Mouse (Mus musculus): ENCODE results near the gene Mitf. TPM values are rescaled to one million over a fixed set of nuclear protein-coding genes. Genes with fewer than 3 reads are reported as not detected.

The Mitf gene
- polyA plus RNA-seq, 1 experiment from 2014 or later = 1.5 TPM

GRCm38 (mm10) chr6:97964750-97965149 lies 157.9 kb downstream of the Mitf start:
- WGBS = 68% methylated on average over 3 of the region's 3 CpGs
- no peak for DNase-seq (ENCODE audit: low spot score)
- H3K4me3 ChIP-seq (ENCODE audit: low read depth, low read length) = no peak overlapping the region

DNA sequence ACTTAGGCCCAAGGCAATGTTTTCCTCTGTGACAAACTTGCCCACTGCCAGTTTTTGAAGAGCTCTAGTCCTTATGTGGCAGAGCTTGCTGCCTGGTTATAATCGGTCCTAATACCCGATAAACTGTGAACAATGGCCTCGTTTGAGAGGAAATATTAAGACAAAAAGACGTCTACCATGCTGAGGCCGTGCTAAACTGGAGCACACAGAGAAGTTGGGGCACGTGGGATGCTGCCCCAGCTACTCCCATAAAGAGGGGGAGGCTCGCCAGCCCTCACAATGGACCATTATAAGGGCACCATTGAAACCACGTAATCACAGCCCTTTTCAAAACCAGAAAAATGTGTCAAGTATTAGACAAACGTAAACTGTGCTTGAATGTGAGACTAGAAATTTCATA lies 174.8 kb downstream of the Mitf start:
- no peaks in the 10 kb centered on the region for H3K4me1 ChIP-seq (replicated peaks; ENCODE audit: control insufficient read depth, insufficient read depth)
- ATAC-seq (ENCODE audit: low FRiP score, low TSS enrichment) (no peak), DNase-seq (ENCODE audit: low spot score) (no peak)
- no peak overlapping the region for H3K27ac ChIP-seq (replicated peaks)
- WGBS = 70% methylated on average over 9 of the region's 9 CpGs
- no peak overlapping the region for H3K9ac ChIP-seq (ENCODE audit: low read length)
- no peak overlapping the region for H3K4me3 ChIP-seq (ENCODE audit: low read depth, low read length)
- no peak overlapping the region for H3K4me2 ChIP-seq (replicated peaks; ENCODE audit: low read depth)
- TF ChIP-seq EP300 (optimal IDR thresholded peaks at IDR 0.05) (no peak), CTCF (IDR thresholded peaks at IDR 0.05; ENCODE audit: low read depth) (no peak)
- H3K9me3 ChIP-seq (ENCODE audit: control insufficient read depth, low read length) = no peaks in the 10 kb centered on the region
- no peaks in the 10 kb centered on the region for H3K36me3 ChIP-seq (ENCODE audit: control insufficient read depth, insufficient read depth, low read length)
- no peaks in the 10 kb centered on the region for H3K27me3 ChIP-seq (ENCODE audit: control insufficient read depth, insufficient read depth, low read length)

More at GRCm38 (mm10) chr6:97964750-97965149, 157.9 kb downstream of the Mitf start:
- Histone ChIP-seq H3K27ac (replicated peaks) (no peak overlapping the region), H3K4me1 (replicated peaks; ENCODE audit: control insufficient read depth, insufficient read depth) (no peaks in the 10 kb centered on the region), H3K9ac (ENCODE audit: low read length) (no peak overlapping the region), H3K27me3 (ENCODE audit: control insufficient read depth, insufficient read depth, low read length) (no peaks in the 10 kb centered on the region), H3K36me3 (ENCODE audit: control insufficient read depth, insufficient read depth, low read length) (no peaks in the 10 kb centered on the region), H3K9me3 (ENCODE audit: control insufficient read depth, low read length) (no peaks in the 10 kb centered on the region), H3K4me2 (replicated peaks; ENCODE audit: low read depth) (no peak overlapping the region)
- TF ChIP-seq EP300 (optimal IDR thresholded peaks at IDR 0.05) (no peak), CTCF (IDR thresholded peaks at IDR 0.05; ENCODE audit: low read depth) (no peak)
- ATAC-seq (ENCODE audit: low FRiP score, low TSS enrichment) = no peak

- H3K4me3 ChIP-seq (ENCODE audit: low read depth, low read length) = no peak overlapping the region
- H3K9me3 ChIP-seq (ENCODE audit: control insufficient read depth, low read length) = no peaks in the 10 kb centered on the region
- TF ChIP-seq EP300 (optimal IDR thresholded peaks at IDR 0.05) = no peak
- TF ChIP-seq CTCF (IDR thresholded peaks at IDR 0.05; ENCODE audit: low read depth) = no peak
- H3K9ac ChIP-seq (ENCODE audit: low read length) = no peak overlapping the region
- H3K27me3 ChIP-seq (ENCODE audit: control insufficient read depth, insufficient read depth, low read length) = no peaks in the 10 kb centered on the region
- no peak overlapping the region for H3K27ac ChIP-seq (replicated peaks)
- H3K36me3 ChIP-seq (ENCODE audit: control insufficient read depth, insufficient read depth, low read length) = no peaks in the 10 kb centered on the region
- DNase-seq (ENCODE audit: low spot score) (no peak), ATAC-seq (ENCODE audit: low FRiP score, low TSS enrichment) (no peak)
- WGBS = 64% methylated on average over 9 of the region's 9 CpGs
- no peaks in the 10 kb centered on the region for H3K4me1 ChIP-seq (replicated peaks; ENCODE audit: control insufficient read depth, insufficient read depth)
- H3K4me2 ChIP-seq (replicated peaks; ENCODE audit: low read depth) = no peak overlapping the region
These were observed 178.8 kb downstream of the Mitf start for GRCm38 (mm10) chr6:97985658-97986057.

DNA sequence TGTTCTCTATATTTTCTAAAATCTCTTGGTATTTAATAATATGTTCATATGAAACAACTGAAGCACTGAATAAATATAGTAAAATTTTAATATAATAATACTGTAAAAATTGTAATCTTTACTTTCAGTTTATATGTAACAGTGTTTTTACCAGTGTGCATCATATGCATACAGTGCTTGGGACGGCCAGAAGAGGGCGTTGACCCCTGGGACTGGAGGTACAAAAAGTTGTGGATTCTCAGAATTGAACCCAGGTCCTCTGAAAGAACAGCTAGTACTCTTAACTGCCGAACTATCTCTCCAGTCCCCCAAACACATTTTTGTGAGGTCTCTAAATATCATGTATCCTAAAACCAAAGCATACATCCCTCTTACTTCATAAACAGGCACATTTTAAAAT lies 179.6 kb downstream of the Mitf start:
- H3K27ac ChIP-seq (replicated peaks) = no peak overlapping the region
- no peak overlapping the region for H3K4me2 ChIP-seq (replicated peaks; ENCODE audit: low read depth)
- H3K4me3 ChIP-seq (ENCODE audit: low read depth, low read length) = no peak overlapping the region
- H3K9ac ChIP-seq (ENCODE audit: low read length) = no peak overlapping the region
- no peaks in the 10 kb centered on the region for H3K4me1 ChIP-seq (replicated peaks; ENCODE audit: control insufficient read depth, insufficient read depth)
- no peaks in the 10 kb centered on the region for H3K27me3 ChIP-seq (ENCODE audit: control insufficient read depth, insufficient read depth, low read length)
- WGBS = 73% methylated on average over 3 of the region's 3 CpGs
- H3K36me3 ChIP-seq (ENCODE audit: control insufficient read depth, insufficient read depth, low read length) = no peaks in the 10 kb centered on the region
- ATAC-seq (ENCODE audit: low FRiP score, low TSS enrichment) = no peak
- H3K9me3 ChIP-seq (ENCODE audit: control insufficient read depth, low read length) = no peaks in the 10 kb centered on the region
- no peak for DNase-seq (ENCODE audit: low spot score)
- peak; percentile 25 for TF ChIP-seq CTCF (IDR thresholded peaks at IDR 0.05; ENCODE audit: low read depth)
- TF ChIP-seq EP300 (optimal IDR thresholded peaks at IDR 0.05) = no peak

- H3K4me2 ChIP-seq (replicated peaks; ENCODE audit: low read depth) = no peak overlapping the region
- DNase-seq (ENCODE audit: low spot score) (no peak), ATAC-seq (ENCODE audit: low FRiP score, low TSS enrichment) (no peak)
- H3K27me3 ChIP-seq (ENCODE audit: control insufficient read depth, insufficient read depth, low read length) = no peaks in the 10 kb centered on the region
- no peak overlapping the region for H3K4me3 ChIP-seq (ENCODE audit: low read depth, low read length)
- no peak overlapping the region for H3K27ac ChIP-seq (replicated peaks)
- no peaks in the 10 kb centered on the region for H3K36me3 ChIP-seq (ENCODE audit: control insufficient read depth, insufficient read depth, low read length)
- no peak overlapping the region for H3K9ac ChIP-seq (ENCODE audit: low read length)
- TF ChIP-seq EP300 (optimal IDR thresholded peaks at IDR 0.05) (no peak), CTCF (IDR thresholded peaks at IDR 0.05; ENCODE audit: low read depth) (no peak)
- no peaks in the 10 kb centered on the region for H3K9me3 ChIP-seq (ENCODE audit: control insufficient read depth, low read length)
- no peaks in the 10 kb centered on the region for H3K4me1 ChIP-seq (replicated peaks; ENCODE audit: control insufficient read depth, insufficient read depth)
- 90% methylated on average over 12 of the region's 12 CpGs for WGBS
These were observed 186.7 kb downstream of the Mitf start for GRCm38 (mm10) chr6:97993507-97993906.

DNA sequence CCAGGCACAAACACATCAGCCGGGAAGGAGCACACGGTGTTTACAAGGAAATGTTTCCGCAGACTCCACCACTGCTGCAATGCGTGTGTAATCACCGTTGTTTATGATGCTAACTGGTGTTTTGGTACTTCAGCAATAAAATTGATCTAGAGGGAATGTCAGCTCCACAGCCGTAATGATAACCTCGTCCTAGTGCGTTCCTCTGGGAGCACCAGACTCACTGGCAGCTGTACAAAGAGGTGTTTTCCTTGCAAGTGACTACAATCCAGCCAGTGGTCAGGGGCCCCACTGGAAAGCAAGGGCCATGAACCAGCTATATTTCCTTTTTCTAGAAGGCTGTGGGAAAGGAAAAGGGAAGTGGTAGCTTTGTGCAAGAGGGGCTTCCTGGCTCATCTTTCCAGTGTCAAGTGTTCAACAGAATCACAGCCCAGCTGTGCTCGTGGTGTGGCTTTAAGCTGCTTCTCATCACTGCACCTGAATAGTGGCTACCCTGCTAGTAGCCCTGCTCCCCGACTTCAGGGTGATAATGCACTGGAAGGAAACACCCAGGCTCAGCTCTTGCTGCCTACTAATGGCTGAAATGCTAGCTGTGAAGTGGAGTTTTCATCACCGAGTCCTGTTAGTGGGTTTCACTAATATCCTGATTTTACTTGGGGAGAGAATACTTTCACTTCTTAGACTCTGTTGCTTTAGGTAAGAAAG lies 188.9 kb downstream of the Mitf start:
- Histone ChIP-seq H3K27ac (replicated peaks) (no peak overlapping the region), H3K27me3 (ENCODE audit: control insufficient read depth, insufficient read depth, low read length) (no peaks in the 10 kb centered on the region), H3K4me3 (ENCODE audit: low read depth, low read length) (no peak overlapping the region), H3K9me3 (ENCODE audit: control insufficient read depth, low read length) (no peaks in the 10 kb centered on the region), H3K36me3 (ENCODE audit: control insufficient read depth, insufficient read depth, low read length) (no peaks in the 10 kb centered on the region), H3K9ac (ENCODE audit: low read length) (no peak overlapping the region), H3K4me2 (replicated peaks; ENCODE audit: low read depth) (no peak overlapping the region), H3K4me1 (replicated peaks; ENCODE audit: control insufficient read depth, insufficient read depth) (no peaks in the 10 kb centered on the region)
- TF ChIP-seq CTCF (IDR thresholded peaks at IDR 0.05; ENCODE audit: low read depth) (no peak), EP300 (optimal IDR thresholded peaks at IDR 0.05) (no peak)
- ATAC-seq (ENCODE audit: low FRiP score, low TSS enrichment) (no peak), DNase-seq (ENCODE audit: low spot score) (no peak)
- WGBS = 68% methylated on average over 11 of the region's 11 CpGs
